Mouse (Mus musculus) embryonic facial prominence, embryonic 13.5 days (tissue): Measurements from ENCODE around the gene Rasgef1c. TPM values are rescaled to one million over a fixed set of nuclear protein-coding genes. Genes with fewer than 3 reads are reported as not detected.

Source experiments
- ATAC-seq: fragments of 200-750 bp; cut with Nextera tagmentation; 2 replicates; pipeline ENCODE4 v1.8.0; 2017; ENCODE audit warnings: low read depth; ENCODE audit not compliant: insufficient number of reproducible peaks, insufficient read depth, low FRiP score, low TSS enrichment
- H3K27ac ChIP-seq: fragments of 300-500 bp; sonication (generic); 2 replicates; pipeline ENCODE4 v1.5.1; 2015; ENCODE audit warnings: moderate library complexity, mild to moderate bottlenecking, inconsistent platforms
- H3K27me3 ChIP-seq: fragments of 300-500 bp; sonication (generic); 2 replicates; pipeline ENCODE4 v1.6.1; 2015; ENCODE audit warnings: mild to moderate bottlenecking, inconsistent platforms
- H3K36me3 ChIP-seq: fragments of 300-500 bp; sonication (generic); 2 replicates; pipeline ENCODE4 v1.6.1; 2015; ENCODE audit warnings: mild to moderate bottlenecking, inconsistent platforms
- H3K4me1 ChIP-seq: fragments of 300-500 bp; sonication (generic); 2 replicates; pipeline ENCODE4 v1.6.1; 2015; ENCODE audit warnings: inconsistent platforms
- H3K4me2 ChIP-seq: fragments of 300-500 bp; sonication (generic); 2 replicates; pipeline ENCODE4 v1.6.1; 2015; ENCODE audit warnings: moderate library complexity, mild to moderate bottlenecking, inconsistent platforms
- H3K4me3 ChIP-seq: fragments of 300-500 bp; sonication (generic); 2 replicates; pipeline ENCODE4 v1.5.1; 2015; ENCODE audit warnings: mild to moderate bottlenecking, inconsistent platforms
- H3K9ac ChIP-seq: fragments of 300-500 bp; sonication (generic); 2 replicates; pipeline ENCODE4 v1.6.1; 2015; ENCODE audit warnings: mild to moderate bottlenecking, inconsistent platforms
- H3K9me3 ChIP-seq: fragments of 300-500 bp; sonication (generic); 2 replicates; pipeline ENCODE4 v1.6.1; 2016; ENCODE audit warnings: inconsistent platforms
- WGBS: fragments of 180-500 bp; shearing (Covaris S2); methylation state at CpG from one replicate; pipeline ENCODE4 v1.1.7; 2015; ENCODE audit warnings: mixed read lengths; 5-methylcytosine and 5-hydroxymethylcytosine counted together
- polyA plus RNA-seq: library from polyadenylated mRNA; unstranded; fragments of >200 nt; fragmentation: Nextera tagmentation; extraction: Ambion mirVana; gene quantifications from 2 replicates; pipeline ENCODE4 v1.2.1, GENCODE M21; 2015

Rasgef1c gene
- polyA plus RNA-seq, 1 experiment from 2014 or later: 0.24 TPM

GRCm38 (mm10) chr11:49888469-49888868, 13.2 kb upstream of the Rasgef1c start:
- Histone ChIP-seq H3K4me2 (no peak overlapping the region), H3K36me3 (peaks cover 31% of the 10 kb centered on the region), H3K27ac (no peak overlapping the region), H3K4me3 (no peak overlapping the region), H3K9me3 (no peaks in the 10 kb centered on the region), H3K9ac (no peak overlapping the region), H3K4me1 (no peaks in the 10 kb centered on the region), H3K27me3 (no peaks in the 10 kb centered on the region)
- 77% methylated on average over 5 of the region's 5 CpGs for WGBS
- ATAC-seq: no peak

- no peak overlapping the region for H3K4me3 ChIP-seq
- 89% methylated on average over 5 of the region's 5 CpGs for WGBS
- ATAC-seq: no peak
These were observed 9.6 kb upstream of the Rasgef1c start for GRCm38 (mm10) chr11:49891993-49892392.

GRCm38 (mm10) chr11:49893806-49894205, 7.8 kb upstream of the Rasgef1c start:
- no peak for ATAC-seq
- Histone ChIP-seq H3K4me1 (peaks cover 4% of the 10 kb centered on the region; the same call in 1 of the 2 replicates), H3K27ac (no peak overlapping the region), H3K9me3 (peaks cover 3% of the 10 kb centered on the region; the same call in 1 of the 2 replicates), H3K4me3 (no peak overlapping the region), H3K27me3 (0 out of 2 replicates have a peak, but pooled peaks cover 4% of the 10 kb centered on the region), H3K9ac (no peak overlapping the region), H3K36me3 (peaks cover 6% of the 10 kb centered on the region), H3K4me2 (no peak overlapping the region)
- 67% methylated on average over 11 of the region's 11 CpGs for WGBS

More at GRCm38 (mm10) chr11:49891993-49892392, 9.6 kb upstream of the Rasgef1c start:
- Histone ChIP-seq H3K9me3 (no peaks in the 10 kb centered on the region), H3K36me3 (peaks cover 13% of the 10 kb centered on the region), H3K4me1 (peaks cover 4% of the 10 kb centered on the region; the same call in 1 of the 2 replicates), H3K4me2 (no peak overlapping the region), H3K9ac (no peak overlapping the region), H3K27ac (no peak overlapping the region), H3K27me3 (no peaks in the 10 kb centered on the region)

- WGBS: 51% methylated on average over 6 of the region's 6 CpGs
- no peak overlapping the region for H3K27ac ChIP-seq
- H3K9ac ChIP-seq: no peak overlapping the region
- H3K4me2 ChIP-seq: no peak overlapping the region
- peaks cover 4% of the 10 kb centered on the region; the same call in 1 of the 2 replicates for H3K4me1 ChIP-seq
- ATAC-seq: no peak
- no peaks in the 10 kb centered on the region for H3K36me3 ChIP-seq
- peaks cover 3% of the 10 kb centered on the region; the same call in 1 of the 2 replicates for H3K9me3 ChIP-seq
- H3K4me3 ChIP-seq: no peak overlapping the region
- H3K27me3 ChIP-seq: peaks cover 26% of the 10 kb centered on the region
These were observed 5.6 kb upstream of the Rasgef1c start for GRCm38 (mm10) chr11:49895966-49896590.

GRCm38 (mm10) chr11:49900043-49900442, 1.6 kb upstream of the Rasgef1c start:
- H3K27me3 ChIP-seq: peaks cover 51% of the 10 kb centered on the region
- 75% methylated on average over 6 of the region's 6 CpGs for WGBS
- no peak overlapping the region for H3K4me2 ChIP-seq
- H3K9me3 ChIP-seq: peaks cover 3% of the 10 kb centered on the region; the same call in 1 of the 2 replicates
- H3K36me3 ChIP-seq: no peaks in the 10 kb centered on the region
- H3K4me3 ChIP-seq: no peak overlapping the region
- H3K27ac ChIP-seq: no peak overlapping the region
- no peak for ATAC-seq
- no peak overlapping the region for H3K9ac ChIP-seq
- H3K4me1 ChIP-seq: 0 out of 2 replicates have a peak, but pooled peaks cover 6% of the 10 kb centered on the region

- ATAC-seq: peak; percentile 29; the same call in 1 of the 2 replicates
- Histone ChIP-seq H3K4me2 (peak overlapping the region; percentile 100), H3K9me3 (peaks cover 3% of the 10 kb centered on the region; the same call in 1 of the 2 replicates), H3K27me3 (peaks cover 51% of the 10 kb centered on the region), H3K9ac (peak overlapping the region; percentile 78; the same call in 1 of the 2 replicates), H3K36me3 (no peaks in the 10 kb centered on the region), H3K4me3 (peak overlapping the region; percentile 66), H3K4me1 (0 out of 2 replicates have a peak, but pooled peaks cover 6% of the 10 kb centered on the region), H3K27ac (no peak overlapping the region)
- WGBS: 31% methylated on average over 15 of the region's 15 CpGs
These were observed 525 bp upstream of the Rasgef1c start for GRCm38 (mm10) chr11:49900962-49901658.

- no peaks in the 10 kb centered on the region for H3K9me3 ChIP-seq
- no peaks in the 10 kb centered on the region for H3K36me3 ChIP-seq
- 10% methylated on average over 7 of the region's 7 CpGs for WGBS
- ATAC-seq: no peak
- H3K4me1 ChIP-seq: 0 out of 2 replicates have a peak, but pooled peaks cover 6% of the 10 kb centered on the region
- H3K9ac ChIP-seq: no peak overlapping the region
- H3K4me2 ChIP-seq: no peak overlapping the region
- H3K27ac ChIP-seq: no peak overlapping the region
- no peak overlapping the region for H3K4me3 ChIP-seq
- H3K27me3 ChIP-seq: peaks cover 51% of the 10 kb centered on the region
These were observed 1.7 kb downstream of the Rasgef1c start for GRCm38 (mm10) chr11:49903333-49903732.

GRCm38 (mm10) chr11:49918521-49919180, 17.0 kb downstream of the Rasgef1c start:
- ATAC-seq: no peak
- Histone ChIP-seq H3K4me3 (no peak overlapping the region), H3K9ac (no peak overlapping the region), H3K4me1 (peaks cover 9% of the 10 kb centered on the region), H3K27ac (no peak overlapping the region), H3K27me3 (no peaks in the 10 kb centered on the region), H3K4me2 (no peak overlapping the region), H3K9me3 (no peaks in the 10 kb centered on the region), H3K36me3 (no peaks in the 10 kb centered on the region)
- 45% methylated on average over 15 of the region's 15 CpGs for WGBS

GRCm38 (mm10) chr11:49919304-49919703, 17.7 kb downstream of the Rasgef1c start:
- Histone ChIP-seq H3K27me3 (no peaks in the 10 kb centered on the region), H3K9ac (no peak overlapping the region), H3K4me1 (peaks cover 9% of the 10 kb centered on the region), H3K4me2 (no peak overlapping the region), H3K36me3 (no peaks in the 10 kb centered on the region), H3K4me3 (no peak overlapping the region), H3K9me3 (no peaks in the 10 kb centered on the region), H3K27ac (no peak overlapping the region)
- no peak for ATAC-seq
- 87% methylated on average over 6 of the region's 6 CpGs for WGBS

GRCm38 (mm10) chr11:49923539-49923938, 21.9 kb downstream of the Rasgef1c start:
- Histone ChIP-seq H3K4me1 (peaks cover 19% of the 10 kb centered on the region), H3K4me3 (no peak overlapping the region), H3K4me2 (no peak overlapping the region), H3K27me3 (no peaks in the 10 kb centered on the region), H3K36me3 (no peaks in the 10 kb centered on the region), H3K27ac (no peak overlapping the region), H3K9me3 (no peaks in the 10 kb centered on the region), H3K9ac (no peak overlapping the region)
- ATAC-seq: no peak
- WGBS: 44% methylated on average over 9 of the region's 9 CpGs

GRCm38 (mm10) chr11:49926183-49926582, 24.5 kb downstream of the Rasgef1c start:
- 78% methylated on average over 7 of the region's 7 CpGs for WGBS
- Histone ChIP-seq H3K4me1 (peaks cover 15% of the 10 kb centered on the region), H3K9ac (no peak overlapping the region), H3K27ac (no peak overlapping the region), H3K4me3 (no peak overlapping the region), H3K36me3 (no peaks in the 10 kb centered on the region), H3K4me2 (no peak overlapping the region), H3K9me3 (no peaks in the 10 kb centered on the region), H3K27me3 (no peaks in the 10 kb centered on the region)
- no peak for ATAC-seq
